In the genomic region with DNA sequence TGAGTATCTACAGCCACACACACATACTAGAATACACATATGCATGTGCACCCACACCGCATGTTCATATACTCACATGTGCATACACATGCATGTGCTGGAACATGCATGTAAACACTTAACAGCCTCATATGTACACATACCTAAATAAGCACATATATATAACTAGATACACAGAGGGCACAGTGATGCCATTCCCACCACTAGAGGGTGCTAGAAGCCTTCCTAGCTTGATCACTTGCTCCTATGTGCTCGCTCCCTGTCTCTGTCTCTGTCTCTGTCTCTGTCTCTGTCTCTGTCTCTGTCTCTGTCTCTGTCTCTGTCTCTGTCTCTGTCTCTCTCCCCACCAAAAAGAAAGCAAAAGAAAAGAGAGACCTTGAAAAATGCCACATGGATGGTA, we compare ENCODE assay signal across 9 mouse cellular contexts. TPM values are rescaled to one million over a fixed set of nuclear protein-coding genes. Genes with fewer than 3 reads are reported as not detected.
DNase-seq lines count a peak whose midpoint lies in the region; ATAC-seq and TF ChIP-seq lines count a peak whose summit lies in the region.
"Had no signal": no experiment of that assay in that cellular context is flagged by ENCODE, and none has a peak within 500 bp of the region (broad histone marks: within the 10 kb centered on the region; RNA-seq: fewer than 3 reads in every experiment).

No protein-coding gene starts in this region.

- peak; percentile 72 for DNase-seq in hindbrain, embryonic 11.5 days (ENCODE audit: low spot score)
- DNase-seq in ES-E14 (ENCODE audit: low read depth, low spot score), result peak; percentile 51
- DNase-seq in brain, embryonic 14.5 days (ENCODE audit: low read depth), result peak; percentile 75
- peak; percentile 37 for DNase-seq in hindlimb bud, embryonic 11.5 days (ENCODE audit: extremely low spot score, low read depth, low spot score)
- peak; percentile 27 for DNase-seq in liver, embryonic 13.5 days
- peak; percentile 41 to 59 for DNase-seq in right cerebral cortex, postnatal 36 days (ENCODE audit: low spot score in 2 of 2)
- no peak for DNase-seq in ovary, adult 18-20 months (ENCODE audit: low spot score)

- no peaks in the 10 kb centered on the region for H3K27me3 ChIP-seq in hindbrain, embryonic 11.5 days (ENCODE audit: control insufficient read depth, insufficient read depth, low read length)
- peaks cover 1% of the 10 kb centered on the region; the same call in 1 of the 2 replicates for H3K27me3 ChIP-seq in hindbrain, embryonic 13.5 days
- H3K27me3 ChIP-seq in liver, embryonic 13.5 days, result no peaks in the 10 kb centered on the region

- WGBS in hindbrain, embryonic 11.5 days, result 76% methylated on average over 2 of the region's 2 CpGs
- WGBS in hindbrain, embryonic 13.5 days, result 64% methylated on average over 2 of the region's 2 CpGs
- 60% methylated on average over 2 of the region's 2 CpGs for WGBS in liver, embryonic 13.5 days (ENCODE audit: insufficient replicate concordance)

- no peak overlapping the region for H3K9ac ChIP-seq in hindbrain, embryonic 11.5 days (ENCODE audit: low read depth, low read length)
- H3K9ac ChIP-seq in hindbrain, embryonic 13.5 days, result no peak overlapping the region
- no peak overlapping the region for H3K9ac ChIP-seq in ES-E14 (ENCODE audit: insufficient read depth, low read depth, low read length, poor library complexity, severe bottlenecking)
- H3K9ac ChIP-seq in liver, embryonic 13.5 days, result no peak overlapping the region

- in situ Hi-C loops in ES-E14 (cut with MboI; ENCODE audit: low sequenced_read_pairs in 2 of 2, unreplicated experiment in 2 of 2), result no loop called here

- TF ChIP-seq CTCF in brain, embryonic 14.5 days (IDR thresholded peaks at IDR 0.05; ENCODE audit: borderline replicate concordance, extremely low read depth, insufficient read depth, insufficient read length), result peak; percentile 74

- no peaks in the 10 kb centered on the region for H3K9me3 ChIP-seq in hindbrain, embryonic 11.5 days (ENCODE audit: control insufficient read depth, low read length)
- no peaks in the 10 kb centered on the region for H3K9me3 ChIP-seq in hindbrain, embryonic 13.5 days
- H3K9me3 ChIP-seq in ES-E14 (ENCODE audit: control insufficient read depth, insufficient read depth, low read depth, low read length), result no peaks in the 10 kb centered on the region
- H3K9me3 ChIP-seq in liver, embryonic 13.5 days (replicated peaks), result no peaks in the 10 kb centered on the region

- ATAC-seq in hindbrain, embryonic 11.5 days (ENCODE audit: low FRiP score), result no peak
- ATAC-seq in hindbrain, embryonic 13.5 days (ENCODE audit: low FRiP score), result no peak
- no peak for ATAC-seq in liver, embryonic 13.5 days (ENCODE audit: low read depth)

- H3K4me1 ChIP-seq in hindbrain, embryonic 11.5 days (replicated peaks; ENCODE audit: control insufficient read depth, insufficient read depth, low read length), result peaks cover 2% of the 10 kb centered on the region; the same call in 1 of the 2 replicates
- H3K4me1 ChIP-seq in hindbrain, embryonic 13.5 days (replicated peaks), result peaks cover 21% of the 10 kb centered on the region
- peaks cover 0 to 6% of the 10 kb centered on the region in 2 experiments; a peak in 1 of 4 replicates for H3K4me1 ChIP-seq in ES-E14 (ENCODE audit: control insufficient read depth in 2 of 2, insufficient read depth in 2 of 2, low read length in 2 of 2, poor library complexity in 1 of 2)
- H3K4me1 ChIP-seq in liver, embryonic 13.5 days (replicated peaks), result peaks cover 15% of the 10 kb centered on the region

- no peak for TF ChIP-seq POLR2A in brain, embryonic 14.5 days (IDR thresholded peaks at IDR 0.05; ENCODE audit: borderline replicate concordance, extremely low read depth, insufficient read depth, insufficient read length, poor library complexity, severe bottlenecking)

- no peak overlapping the region for H3K4me3 ChIP-seq in hindbrain, embryonic 11.5 days (ENCODE audit: low read depth, low read length)
- H3K4me3 ChIP-seq in hindbrain, embryonic 13.5 days, result no peak overlapping the region
- no peak overlapping the region for H3K4me3 ChIP-seq in ES-E14 (ENCODE audit: insufficient read depth in 1 of 2, low read depth in 1 of 2, low read length in 2 of 2, poor library complexity in 1 of 2, severe bottlenecking in 1 of 2)
- no peak overlapping the region for H3K4me3 ChIP-seq in liver, embryonic 13.5 days (replicated peaks)

- no peak overlapping the region for H3K27ac ChIP-seq in hindbrain, embryonic 11.5 days (ENCODE audit: low read depth, low read length)
- H3K27ac ChIP-seq in hindbrain, embryonic 13.5 days, result no peak overlapping the region
- H3K27ac ChIP-seq in ES-E14 (ENCODE audit: insufficient read depth, low read depth, low read length, poor library complexity, severe bottlenecking), result no peak overlapping the region
- no peak overlapping the region for H3K27ac ChIP-seq in liver, embryonic 13.5 days
- H3K27ac ChIP-seq: macrophage had no signal

- no peaks in the 10 kb centered on the region for H3K36me3 ChIP-seq in hindbrain, embryonic 11.5 days (ENCODE audit: control insufficient read depth, insufficient read depth, low read length)
- H3K36me3 ChIP-seq in hindbrain, embryonic 13.5 days, result no peaks in the 10 kb centered on the region
- no peaks in the 10 kb centered on the region for H3K36me3 ChIP-seq in ES-E14 (ENCODE audit: control insufficient read depth, insufficient read depth, low read length, poor library complexity, severe bottlenecking)
- no peaks in the 10 kb centered on the region for H3K36me3 ChIP-seq in liver, embryonic 13.5 days

- H3K4me2 ChIP-seq in hindbrain, embryonic 11.5 days (replicated peaks; ENCODE audit: low read depth, low read length), result no peak overlapping the region
- H3K4me2 ChIP-seq in hindbrain, embryonic 13.5 days, result no peak overlapping the region
- H3K4me2 ChIP-seq in liver, embryonic 13.5 days, result no peak overlapping the region

TF ChIP-seq in ES-E14, 5 proteins besides CTCF, POLR2A, EP300 and RAD21:
- no peak for TF ChIP-seq HCFC1 (IDR thresholded peaks at IDR 0.05; ENCODE audit: borderline replicate concordance, insufficient read depth, low read length)
- TF ChIP-seq ZC3H11A (IDR thresholded peaks at IDR 0.05; ENCODE audit: borderline replicate concordance, low read depth, low read length), result peak; percentile 57; the same call in 1 of the 2 replicates

RNA-seq across cellular contexts. Expression of a gene that starts 38.8 kb away (rescaled TPM):
- 17.2 and 32.3 TPM in 2 replicates for polyA plus RNA-seq in hindbrain, embryonic 11.5 days (2014; fragmentation: Nextera tagmentation; extraction: Ambion mirVana)
- 11.9 and 12.1 TPM in 2 replicates for polyA plus RNA-seq in hindbrain, embryonic 13.5 days (2015; fragmentation: Nextera tagmentation; extraction: Ambion mirVana)
- total RNA-seq in ES-E14 (2012; rRNA removed), result 40.9 and 50.4 TPM in 2 replicates
- 96.8 and 122 TPM in 2 replicates for polyA plus RNA-seq in brain, embryonic 14.5 days (2012; rRNA removed)
- polyA plus RNA-seq in liver, embryonic 13.5 days (2015; fragmentation: Nextera tagmentation; extraction: Ambion mirVana), result 5.3 and 7.0 TPM in 2 replicates
